In genomic region chr2:77639993-77640392, GRCm38 (mm10) we compare ENCODE assay signal across 19 mouse cellular contexts.
DNase-seq lines count a peak whose midpoint lies in the region; ATAC-seq lines count a peak whose summit lies in the region.
"Had no signal": no experiment of that assay in that cellular context is flagged by ENCODE, and none has a peak within 500 bp of the region (broad histone marks: within the 10 kb centered on the region; RNA-seq: fewer than 3 reads in every experiment).

No protein-coding gene starts in this region.

- no peaks in the 10 kb centered on the region for H3K27me3 ChIP-seq in heart, embryonic 11.5 days (ENCODE audit: control insufficient read depth, insufficient read depth, low read length)
- no peaks in the 10 kb centered on the region for H3K27me3 ChIP-seq in liver, embryonic 15.5 days
- H3K27me3 ChIP-seq: embryonic facial prominence, embryonic 12.5 days; forebrain, embryonic 15.5 days; hindbrain, embryonic 12.5 days had no signal

- no peaks in the 10 kb centered on the region for H3K36me3 ChIP-seq in heart, embryonic 11.5 days (ENCODE audit: control insufficient read depth, insufficient read depth, low read length)
- H3K36me3 ChIP-seq in liver, embryonic 15.5 days (replicated peaks) = no peaks in the 10 kb centered on the region
- H3K36me3 ChIP-seq: embryonic facial prominence, embryonic 12.5 days; forebrain, embryonic 15.5 days; hindbrain, embryonic 12.5 days had no signal

- H3K4me2 ChIP-seq in heart, embryonic 11.5 days = no peak overlapping the region
- H3K4me2 ChIP-seq in liver, embryonic 15.5 days = no peak overlapping the region
- H3K4me2 ChIP-seq: embryonic facial prominence, embryonic 12.5 days; forebrain, embryonic 15.5 days; hindbrain, embryonic 12.5 days had no signal

- H3K9ac ChIP-seq in heart, embryonic 11.5 days (ENCODE audit: low read depth, low read length) = no peak overlapping the region
- H3K9ac ChIP-seq in liver, embryonic 15.5 days = no peak overlapping the region
- H3K9ac ChIP-seq: embryonic facial prominence, embryonic 12.5 days; forebrain, embryonic 15.5 days; hindbrain, embryonic 12.5 days had no signal

- H3K4me3 ChIP-seq in heart, embryonic 11.5 days (ENCODE audit: low read depth, low read length) = no peak overlapping the region
- no peak overlapping the region for H3K4me3 ChIP-seq in liver, embryonic 15.5 days (replicated peaks)
- H3K4me3 ChIP-seq: embryonic facial prominence, embryonic 12.5 days; forebrain, embryonic 15.5 days; hindbrain, embryonic 12.5 days had no signal

- H3K27ac ChIP-seq in heart, embryonic 11.5 days (ENCODE audit: low read depth, low read length) = no peak overlapping the region
- H3K27ac ChIP-seq in liver, embryonic 15.5 days (replicated peaks) = no peak overlapping the region
- H3K27ac ChIP-seq: embryonic facial prominence, embryonic 12.5 days; forebrain, embryonic 15.5 days; hindbrain, embryonic 12.5 days had no signal

- H3K4me1 ChIP-seq in heart, embryonic 11.5 days (ENCODE audit: control insufficient read depth, insufficient read depth, low read length) = no peaks in the 10 kb centered on the region
- H3K4me1 ChIP-seq in liver, embryonic 15.5 days (replicated peaks) = peaks cover 7% of the 10 kb centered on the region
- H3K4me1 ChIP-seq: embryonic facial prominence, embryonic 12.5 days; forebrain, embryonic 15.5 days; hindbrain, embryonic 12.5 days had no signal

- peak; percentile 56 for DNase-seq in heart, adult 11 months
- peak; percentile 10 for DNase-seq in c-Kit-positive CD71-positive TER-119-positive erythroid progenitor cells, embryonic 14.5 days (ENCODE audit: low spot score)
- no peak for DNase-seq in adrenal gland, postnatal 25 days
- DNase-seq in gastrocnemius, postnatal 4 days (ENCODE audit: low spot score in 2 of 2) = no peak
- DNase-seq: adrenal gland, adult 2 months; adrenal gland, postnatal 36 days; cerebellum, adult 11-12 months; cerebellum, adult 9-10 months; cerebellum, postnatal 25 days; gastrocnemius, postnatal 14 days; heart, postnatal 10 days; heart, postnatal 4 days had no signal

- ATAC-seq in heart, embryonic 11.5 days (replicated peaks; ENCODE audit: insufficient number of reproducible peaks, low FRiP score, low TSS enrichment) = no peak
- ATAC-seq in liver, embryonic 15.5 days (ENCODE audit: insufficient read depth) = 0 out of 2 replicates have a peak, but pooled peaks have one; percentile 12
- no peak for ATAC-seq in inflammation-experienced regulatory T-cells, adult 6 months
- ATAC-seq: forebrain, embryonic 15.5 days; hindbrain, embryonic 16.5 days had no signal

- H3K9me3 ChIP-seq in heart, embryonic 11.5 days (replicated peaks; ENCODE audit: control insufficient read depth, low read length) = no peaks in the 10 kb centered on the region
- H3K9me3 ChIP-seq in liver, embryonic 15.5 days (replicated peaks) = no peaks in the 10 kb centered on the region
- H3K9me3 ChIP-seq: embryonic facial prominence, embryonic 12.5 days; forebrain, embryonic 15.5 days; hindbrain, embryonic 12.5 days had no signal

- 32% methylated on average over 5 of the region's 5 CpGs for WGBS in heart, embryonic 11.5 days (ENCODE audit: insufficient replicate concordance)
- WGBS in liver, embryonic 15.5 days (ENCODE audit: insufficient replicate concordance) = 26% methylated on average over 5 of the region's 5 CpGs

Comparison
In these comparisons a context has a peak if more than half of its experiments do, and no peak if none do; other contexts are left out.
1. DNase-seq: peak in heart, adult 11 months (single experiment) and c-Kit-positive CD71-positive TER-119-positive erythroid progenitor cells, embryonic 14.5 days (single experiment); none in adrenal gland, postnatal 25 days (single experiment) and gastrocnemius, postnatal 4 days (0 of 2).